ENCODE assay signal across 9 mouse cellular contexts in genomic region chr5:28388184-28388583, GRCm38 (mm10).
DNase-seq lines count a peak whose midpoint lies in the region; ATAC-seq and TF ChIP-seq lines count a peak whose summit lies in the region.
"Had no signal": no experiment of that assay in that cellular context is flagged by ENCODE, and none has a peak within 500 bp of the region (broad histone marks: within the 10 kb centered on the region; RNA-seq: fewer than 3 reads in every experiment).

No protein-coding gene starts in this region.

- peak; percentile 85 for TF ChIP-seq CTCF in lung, postnatal 0 days (IDR thresholded peaks at IDR 0.05)

- 65% methylated on average over 3 of the region's 3 CpGs for WGBS in forebrain, embryonic 13.5 days
- 51% methylated on average over 3 of the region's 3 CpGs for WGBS in lung, postnatal 0 days

- no peak overlapping the region for H3K4me3 ChIP-seq in forebrain, embryonic 13.5 days
- H3K4me3 ChIP-seq in lung, postnatal 0 days (ENCODE audit: low read depth, low read length), result no peak overlapping the region
- H3K4me3 ChIP-seq: stomach, embryonic 15.5 days had no signal

- peak; percentile 43 to 85 for DNase-seq in heart, adult 18-20 months
- no peak for DNase-seq in heart, postnatal 25 days (ENCODE audit: low spot score)
- DNase-seq in CD8-positive naive resting alpha-beta T cell, adult 2 months (ENCODE audit: low read depth in 2 of 2, low spot score in 2 of 2), result peak; percentile 60 to 68
- DNase-seq in c-Kit-positive CD71-negative TER-119-negative erythroid progenitor cells, embryonic 14.5 days (ENCODE audit: low read depth), result peak; percentile 37
- peak; percentile 86 for DNase-seq in kidney, postnatal 10 days
- peak; percentile 73 for DNase-seq in lung, postnatal 0 days (ENCODE audit: low spot score)
- DNase-seq in right cerebral cortex, postnatal 4 days, result peak; percentile 86

- no peaks in the 10 kb centered on the region for H3K9me3 ChIP-seq in forebrain, embryonic 13.5 days (replicated peaks)
- H3K9me3 ChIP-seq in lung, postnatal 0 days (ENCODE audit: low read length), result no peaks in the 10 kb centered on the region
- H3K9me3 ChIP-seq: stomach, embryonic 15.5 days had no signal

- intact Hi-C loops in heart, postnatal 25 days (cut with DNase I), result loop anchor here (1.0 to 2.0 kb wide), 2 partner anchors 94 to 265 kb away; no protein-coding TSS in a partner anchor

- H3K27me3 ChIP-seq in forebrain, embryonic 13.5 days, result no peaks in the 10 kb centered on the region
- no peaks in the 10 kb centered on the region for H3K27me3 ChIP-seq in lung, postnatal 0 days (replicated peaks; ENCODE audit: insufficient read depth, low read length)
- H3K27me3 ChIP-seq: stomach, embryonic 15.5 days had no signal

- no peak overlapping the region for H3K9ac ChIP-seq in forebrain, embryonic 13.5 days
- H3K9ac ChIP-seq in lung, postnatal 0 days (replicated peaks; ENCODE audit: low read depth), result no peak overlapping the region
- H3K9ac ChIP-seq: stomach, embryonic 15.5 days had no signal

- peaks cover 61% of the 10 kb centered on the region for H3K36me3 ChIP-seq in forebrain, embryonic 13.5 days (ENCODE audit: poor library complexity, severe bottlenecking)
- peaks cover 46% of the 10 kb centered on the region; the same call in 1 of the 2 replicates for H3K36me3 ChIP-seq in lung, postnatal 0 days (ENCODE audit: insufficient read depth, low read length)

- no peak overlapping the region for H3K4me2 ChIP-seq in forebrain, embryonic 13.5 days
- H3K4me2 ChIP-seq in lung, postnatal 0 days (replicated peaks; ENCODE audit: low read depth, low read length), result no peak overlapping the region
- H3K4me2 ChIP-seq: stomach, embryonic 15.5 days had no signal

- H3K4me1 ChIP-seq in forebrain, embryonic 13.5 days, result no peaks in the 10 kb centered on the region
- H3K4me1 ChIP-seq in lung, postnatal 0 days (ENCODE audit: insufficient read depth, low read depth, low read length), result no peaks in the 10 kb centered on the region
- H3K4me1 ChIP-seq: stomach, embryonic 15.5 days had no signal

- H3K27ac ChIP-seq in forebrain, embryonic 13.5 days, result no peak overlapping the region
- H3K27ac ChIP-seq in lung, postnatal 0 days (ENCODE audit: low read length), result no peak overlapping the region

- ATAC-seq in forebrain, embryonic 13.5 days, result peak; percentile 68; the same call in 1 of the 2 replicates
- no peak for ATAC-seq in lung, postnatal 0 days

- no peak for TF ChIP-seq EP300 in lung, postnatal 0 days (IDR thresholded peaks at IDR 0.05)
